Mouse (Mus musculus) cerebellum, postnatal 36 days (tissue): ENCODE results near the gene Bmp2k.
A peak's percentile ranks its signal among the peaks of the same experiment; 100 is the strongest.

Source experiments
- DNase-seq, 2 experiments: peaks; one replicate each; pipeline ENCODE4 v3.0.0; 2021 to 2022; ENCODE audit warnings: mixed read lengths in 2 of 2

Gene Bmp2k

DNA sequence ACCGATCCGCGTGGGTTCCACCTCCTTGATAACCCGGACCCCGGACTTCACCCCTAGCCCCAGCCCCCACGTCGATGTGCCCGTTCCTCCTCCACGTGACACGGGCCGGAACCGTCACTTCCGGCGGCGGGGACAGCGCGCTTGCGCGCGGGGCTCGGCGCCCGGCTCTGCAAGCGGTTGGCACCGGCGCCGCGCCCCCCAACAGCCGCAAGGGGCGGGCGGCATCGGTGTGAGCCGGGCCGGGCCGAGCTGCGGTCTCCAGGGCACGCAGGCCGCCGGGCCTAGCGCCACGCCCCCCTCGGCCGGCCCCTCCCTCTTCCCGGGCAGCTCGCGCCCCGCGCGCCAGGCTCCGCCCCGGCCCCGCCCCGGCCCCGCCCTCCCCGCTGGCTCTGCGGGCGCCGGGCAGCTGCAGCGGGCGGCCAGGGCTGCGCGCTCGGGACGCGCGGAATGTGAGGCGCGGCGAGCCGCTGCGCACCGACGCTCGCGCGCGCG is at the start of gene Bmp2k:
Gene Bmp2k (plus strand): TSS at position 380 of the 492 bp plus-strand sequence.
- DNase-seq = peak; percentile 80 to 82

DNA sequence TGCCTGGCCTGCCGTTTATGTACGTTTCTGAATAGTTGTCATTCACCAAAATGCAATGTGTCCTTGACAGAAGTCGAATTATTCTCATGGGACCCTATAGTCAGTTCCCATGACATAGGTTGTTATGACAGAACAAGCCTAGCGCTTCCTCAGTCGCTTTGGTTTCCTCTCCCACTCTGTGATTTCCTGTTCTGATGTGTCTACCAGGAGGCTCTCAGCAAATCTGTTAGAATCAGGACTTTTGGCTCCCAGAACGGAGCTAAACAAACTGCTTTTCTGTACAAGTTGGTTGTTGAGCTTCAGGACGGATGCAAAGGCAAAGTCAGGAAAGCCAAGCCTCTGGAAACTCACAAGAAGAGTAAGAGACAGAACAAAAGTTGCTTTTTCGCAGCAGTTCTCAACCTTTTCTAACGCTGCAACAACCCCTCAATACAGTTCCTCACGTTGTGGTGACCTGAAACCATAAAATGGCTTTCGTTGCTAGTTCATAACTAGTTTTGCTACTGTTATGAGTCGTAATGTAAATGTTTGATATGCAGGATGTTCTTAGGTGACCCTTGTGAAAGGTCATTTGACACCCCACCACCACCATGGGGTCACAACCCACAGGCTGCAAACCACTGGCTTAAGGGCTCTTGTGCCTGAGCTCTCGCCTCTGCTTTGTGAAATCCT is 48.5 kb upstream of the Bmp2k start:
- DNase-seq = no peak

DNA sequence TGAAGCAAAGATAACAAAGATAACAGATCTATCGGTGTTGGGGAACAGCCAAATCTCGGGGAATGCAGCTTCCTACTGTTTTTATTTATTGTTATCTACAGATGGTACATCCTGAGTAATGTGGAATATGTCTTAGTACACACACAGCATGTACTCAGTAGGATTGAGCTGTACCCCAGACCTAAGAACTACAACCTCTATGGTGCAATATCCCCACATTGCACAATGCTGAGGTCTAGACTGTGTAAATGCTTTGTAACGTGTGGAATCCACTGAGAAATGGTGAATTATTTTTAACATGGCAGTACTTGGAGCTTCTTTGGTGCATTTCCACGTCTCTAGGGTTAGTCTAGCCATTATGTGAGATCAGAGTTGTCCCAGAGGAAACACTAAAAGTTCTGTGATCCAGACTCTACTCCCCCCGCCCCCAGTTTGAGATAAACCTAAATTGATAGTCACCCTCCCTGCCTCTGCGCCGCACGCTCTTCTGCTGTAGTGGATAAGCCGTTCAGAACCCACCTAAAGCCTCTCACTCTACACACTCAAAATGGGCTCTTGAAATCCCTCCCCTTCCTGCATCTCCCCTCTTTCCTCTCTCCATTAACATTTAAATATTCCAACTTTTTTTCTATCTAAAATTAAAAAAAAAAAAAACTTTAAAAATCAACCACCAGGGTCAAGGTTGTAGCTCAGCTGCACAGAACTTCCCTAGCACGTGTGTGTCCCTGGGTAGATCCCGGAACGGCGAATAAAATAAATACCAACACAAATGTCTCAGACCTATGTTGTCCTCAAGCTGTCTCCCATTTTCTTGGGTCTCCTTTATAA is 47.4 kb upstream of the Bmp2k start:
- DNase-seq = no peak

DNA sequence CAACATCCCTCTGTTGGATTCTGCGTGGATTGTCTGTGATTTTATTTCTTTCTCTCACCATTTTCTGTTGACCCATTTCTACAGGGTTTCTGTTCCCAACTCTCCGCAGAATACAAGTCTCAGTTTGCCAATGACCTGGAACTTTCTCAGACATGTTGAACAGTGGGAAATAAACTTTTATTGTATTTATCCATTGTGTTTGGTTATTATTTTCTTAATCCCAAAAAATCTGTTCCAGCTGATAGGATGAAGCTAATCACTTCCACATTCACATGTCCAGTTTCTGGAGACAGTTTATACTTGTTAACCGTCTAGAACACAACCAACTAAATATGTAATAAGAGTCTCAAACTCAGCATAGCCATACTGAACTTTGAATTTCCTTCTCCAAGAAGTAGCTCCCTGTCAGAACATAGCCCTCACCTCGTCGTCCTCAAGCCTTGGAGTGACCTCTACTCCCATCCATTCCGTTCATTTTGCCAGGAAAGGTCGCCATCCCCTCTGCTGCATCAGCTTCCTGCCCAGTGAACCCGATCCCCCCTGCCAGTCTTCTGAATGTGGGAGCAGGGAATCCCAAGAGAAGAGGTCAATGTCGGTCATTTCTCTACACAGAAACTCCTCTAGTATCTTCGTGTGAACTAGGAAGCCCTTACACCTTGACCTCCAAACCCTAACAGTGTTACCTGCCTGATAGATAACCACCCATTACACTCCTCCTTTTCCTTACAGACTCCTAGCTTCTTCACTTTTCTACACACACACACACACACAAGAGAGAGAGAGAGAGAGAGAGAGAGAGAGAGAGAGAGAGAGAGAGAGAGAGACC is 46.6 kb upstream of the Bmp2k start:
- DNase-seq = no peak

DNA sequence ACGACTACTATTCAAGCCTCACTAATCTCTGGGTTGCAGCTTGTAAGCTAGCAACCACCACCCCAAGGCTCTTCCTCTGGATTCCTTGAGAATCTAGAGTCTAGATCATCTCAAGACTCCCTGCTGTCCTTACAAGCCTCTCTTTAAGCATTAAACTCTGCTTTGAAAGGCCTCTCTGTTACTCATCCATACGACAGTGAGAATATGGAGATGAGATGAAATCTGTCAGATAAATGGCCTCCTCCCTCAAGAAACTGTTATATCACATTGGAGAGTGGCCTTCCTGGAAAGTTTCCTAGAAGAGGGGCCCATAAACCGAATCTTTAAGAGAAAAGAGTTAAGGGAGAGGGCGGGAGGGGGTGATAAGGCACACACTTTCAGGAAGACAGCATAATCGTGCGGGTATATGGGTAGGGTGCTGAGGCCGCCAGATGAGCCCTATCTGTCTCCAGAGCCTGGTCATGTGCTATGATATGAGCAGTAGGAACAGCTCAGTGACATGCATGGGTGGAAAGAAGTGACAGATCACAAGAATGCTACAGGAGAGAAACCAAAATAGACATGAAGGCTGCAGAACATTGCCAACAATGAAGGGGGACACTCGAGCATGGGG is 45.9 kb upstream of the Bmp2k start:
- DNase-seq = no peak

DNA sequence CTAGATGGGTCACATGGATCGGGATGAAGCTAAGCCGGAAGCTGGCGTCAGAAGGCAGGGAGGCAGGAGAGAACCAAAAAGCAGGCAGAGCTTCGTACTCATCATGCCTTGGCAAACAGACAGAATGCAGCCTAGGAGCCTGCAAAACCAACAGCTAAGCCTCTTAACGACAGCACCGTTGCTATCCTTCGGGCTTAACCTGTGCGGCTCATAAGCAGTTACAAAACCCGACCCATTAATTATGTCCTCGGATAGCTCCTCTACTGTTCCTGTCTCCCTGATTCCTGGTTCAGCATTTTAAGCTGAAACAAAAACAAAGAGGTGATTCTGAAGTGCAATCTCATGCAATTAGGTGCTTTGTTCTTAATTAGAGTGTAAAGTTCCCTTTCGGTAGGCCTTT is 43.4 kb upstream of the Bmp2k start:
- DNase-seq = no peak

DNA sequence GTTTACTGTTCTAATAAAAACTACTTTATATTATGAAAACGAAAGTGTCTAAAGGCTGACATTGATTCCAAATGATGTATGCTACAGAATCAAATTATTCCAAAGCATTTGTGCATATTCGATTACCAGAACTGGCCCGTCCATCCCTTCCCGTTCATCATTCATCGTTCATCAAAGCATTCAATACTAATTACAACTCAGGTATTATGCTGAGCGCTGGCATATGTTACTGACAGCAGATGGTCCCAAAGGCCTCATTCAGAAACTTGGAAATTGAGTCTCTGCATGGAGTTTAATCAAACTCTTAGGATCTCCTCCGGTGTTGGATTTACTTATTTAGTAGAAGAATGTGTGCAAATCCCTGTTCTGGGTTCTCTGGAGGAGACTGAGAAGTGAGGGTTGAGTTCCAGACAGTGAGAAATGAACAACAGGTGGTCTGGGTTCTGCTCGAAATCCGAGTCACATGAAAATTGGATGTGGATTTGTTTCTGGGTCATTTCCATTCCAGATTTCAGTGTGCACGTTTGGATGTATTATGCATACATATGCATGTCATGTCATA is 42.9 kb upstream of the Bmp2k start:
- DNase-seq = no peak

DNA sequence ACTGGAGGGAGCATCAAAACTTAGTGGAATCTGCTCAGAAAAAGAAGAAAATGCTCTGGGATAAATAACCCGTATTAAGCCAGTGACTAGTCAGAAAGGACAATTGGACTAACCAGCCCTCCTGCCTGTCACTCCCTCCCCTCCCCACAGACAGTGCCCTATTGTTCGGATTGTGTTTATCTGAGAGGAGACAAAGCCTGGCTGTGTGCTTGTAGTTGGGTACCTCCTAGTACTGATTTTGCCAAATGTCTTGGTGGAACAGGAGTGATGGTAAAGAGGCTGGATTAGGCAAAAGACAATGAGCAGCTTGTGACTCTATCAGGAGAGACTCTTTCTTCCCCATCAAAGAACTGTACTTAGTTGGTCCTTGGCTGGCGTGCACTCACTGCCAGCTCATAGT is 40.6 kb upstream of the Bmp2k start:
- no peak for DNase-seq

DNA sequence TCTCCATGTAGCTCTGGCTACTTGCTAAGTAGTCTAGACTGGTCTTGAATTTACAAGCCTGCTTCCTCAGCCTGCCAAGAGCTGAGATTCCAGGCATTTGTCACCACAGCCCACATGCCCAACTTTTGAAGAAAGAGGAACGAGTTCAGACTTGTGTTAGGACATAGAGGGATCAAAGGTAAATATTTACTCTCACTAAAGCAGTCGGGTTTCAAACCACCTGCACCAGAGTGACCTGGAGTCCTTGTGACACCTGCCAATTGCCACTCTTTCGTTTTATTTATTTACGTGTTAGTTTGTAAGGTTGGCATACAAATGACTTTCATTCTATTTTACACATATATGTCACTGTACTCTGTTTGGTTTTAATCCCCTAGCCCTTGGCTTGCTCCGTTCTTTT is 36.4 kb upstream of the Bmp2k start:
- no peak for DNase-seq

DNA sequence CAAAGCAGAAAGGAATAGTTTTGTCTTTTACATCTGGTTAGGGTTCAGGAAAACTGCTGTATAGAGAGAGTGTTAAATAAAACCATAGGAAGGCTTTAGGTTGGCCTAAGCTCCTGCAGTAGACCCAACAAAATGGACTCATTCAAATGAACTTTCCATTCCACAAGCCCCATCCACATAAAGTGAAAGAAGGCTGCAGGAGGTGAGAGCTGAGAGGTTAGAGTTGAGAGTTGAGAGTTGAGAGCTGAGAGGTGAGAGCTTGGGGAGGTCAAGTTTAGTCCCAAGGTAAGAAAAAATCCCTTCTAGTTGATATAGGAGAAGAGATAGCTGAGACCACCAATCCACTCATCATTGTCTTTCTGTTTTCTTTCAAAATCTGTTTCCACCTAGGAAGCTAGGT is 35.6 kb upstream of the Bmp2k start:
- no peak for DNase-seq

DNA sequence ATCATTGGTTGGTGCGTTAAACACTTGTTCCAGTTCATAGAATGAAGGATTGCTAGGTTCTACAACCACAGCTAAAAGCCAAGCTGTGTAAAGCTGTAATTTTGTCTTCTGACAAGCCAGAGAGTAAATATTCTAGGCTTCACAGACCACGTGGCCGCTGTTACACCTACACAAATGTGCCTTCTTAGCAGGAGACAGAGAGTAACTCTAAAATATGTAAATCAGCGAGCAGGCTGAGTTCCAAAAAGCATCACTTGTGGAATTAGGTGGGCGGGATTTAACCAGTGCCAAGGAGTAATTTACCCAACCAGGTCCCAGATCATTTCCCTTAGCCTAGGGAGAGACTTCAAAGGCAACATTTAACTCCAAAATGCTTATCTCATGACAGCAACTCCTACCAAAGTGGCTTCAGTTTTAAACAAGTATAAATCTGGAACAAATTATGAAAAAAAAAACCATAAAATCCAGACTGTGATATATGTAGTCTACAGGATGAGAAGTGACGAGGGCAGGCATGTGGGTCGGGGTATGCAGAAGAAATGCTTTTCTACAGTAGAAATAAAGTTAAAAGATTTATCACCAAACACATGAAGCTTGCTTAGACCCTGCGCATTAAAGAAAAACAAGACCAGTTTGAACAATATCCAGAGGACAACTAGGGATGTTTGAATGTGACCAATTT is 35.1 kb upstream of the Bmp2k start:
- DNase-seq = no peak

DNA sequence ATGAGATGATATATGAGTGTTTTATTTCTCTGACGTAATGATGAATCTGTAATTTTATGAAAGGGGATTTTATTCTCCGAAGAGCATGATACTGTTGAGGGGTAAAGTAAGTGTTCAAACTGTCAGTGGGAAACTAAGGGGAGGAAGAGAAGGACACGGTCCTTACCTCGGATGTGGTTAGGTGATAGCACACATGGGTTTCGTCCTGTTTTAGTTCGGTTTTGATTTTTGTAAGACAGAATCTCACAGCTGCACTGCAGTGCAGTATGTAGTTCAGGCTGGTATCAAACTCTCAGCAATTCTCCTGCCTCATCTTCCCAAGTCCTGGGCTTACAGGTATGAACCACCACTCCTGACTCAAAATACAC is 34.6 kb upstream of the Bmp2k start:
- no peak for DNase-seq

DNA sequence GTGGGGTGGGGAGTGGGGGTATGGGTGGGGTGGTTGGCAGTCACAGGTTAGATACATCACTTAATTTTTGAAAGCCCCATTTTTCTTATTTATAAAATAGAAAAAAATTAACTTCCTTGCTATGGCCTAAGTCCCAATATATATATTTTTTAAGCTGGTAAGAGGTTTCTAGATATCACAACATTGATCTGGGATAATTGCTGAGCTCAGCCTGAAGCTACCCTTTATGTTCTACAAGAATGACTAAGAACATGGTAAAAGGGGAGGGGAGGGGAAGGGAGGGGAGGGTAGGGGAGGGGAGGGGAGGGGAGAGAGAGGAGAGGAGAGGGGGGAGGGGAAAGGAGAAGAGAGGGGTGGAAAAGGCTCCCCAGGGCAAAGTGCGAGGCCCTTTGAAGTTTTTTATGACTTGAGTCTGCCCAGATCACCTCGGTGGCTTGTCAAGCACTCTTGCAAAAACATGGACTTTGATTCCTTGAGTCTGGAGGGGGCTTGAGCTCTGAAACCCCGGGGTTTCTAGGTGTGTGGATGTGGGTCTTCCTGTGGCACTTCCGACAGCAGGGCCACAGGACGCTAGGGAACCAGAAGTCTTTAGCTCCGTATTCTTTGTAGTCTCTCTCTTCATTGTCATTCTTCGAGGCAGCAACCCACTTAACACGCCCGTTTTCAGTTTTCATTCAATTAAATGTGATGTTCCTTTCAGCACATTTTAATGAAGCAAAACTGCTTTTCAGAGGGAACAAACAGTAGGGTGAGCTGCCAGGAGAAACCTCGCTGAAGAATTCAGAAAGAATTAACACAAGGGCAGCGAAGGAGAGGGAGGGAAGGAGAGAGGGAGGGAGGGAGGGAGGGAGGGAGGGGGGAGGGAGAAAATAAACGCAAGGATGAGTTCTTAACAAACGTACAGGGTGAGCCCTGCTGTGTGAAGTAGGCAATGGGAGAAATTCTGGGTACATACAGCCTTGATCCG is 33.1 kb upstream of the Bmp2k start:
- no peak for DNase-seq

DNA sequence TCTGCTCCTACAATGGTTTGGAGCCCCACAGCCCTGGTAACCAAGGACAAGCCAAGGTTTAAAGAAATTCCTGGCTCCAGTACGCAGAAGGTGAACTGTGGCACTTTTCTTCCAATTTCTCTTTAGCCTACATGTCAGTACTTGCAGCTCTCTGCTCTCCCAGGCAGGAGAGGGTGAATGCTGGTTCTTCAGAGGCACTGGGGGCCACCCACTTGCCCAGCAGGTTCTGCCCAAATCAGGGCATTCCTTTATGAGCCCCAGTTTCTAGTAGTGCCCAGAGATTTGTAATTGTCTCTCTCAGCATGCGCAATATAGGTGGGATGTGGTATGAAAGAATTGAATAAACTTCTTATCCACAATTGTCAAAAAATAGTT is 32.5 kb upstream of the Bmp2k start:
- no peak for DNase-seq

DNA sequence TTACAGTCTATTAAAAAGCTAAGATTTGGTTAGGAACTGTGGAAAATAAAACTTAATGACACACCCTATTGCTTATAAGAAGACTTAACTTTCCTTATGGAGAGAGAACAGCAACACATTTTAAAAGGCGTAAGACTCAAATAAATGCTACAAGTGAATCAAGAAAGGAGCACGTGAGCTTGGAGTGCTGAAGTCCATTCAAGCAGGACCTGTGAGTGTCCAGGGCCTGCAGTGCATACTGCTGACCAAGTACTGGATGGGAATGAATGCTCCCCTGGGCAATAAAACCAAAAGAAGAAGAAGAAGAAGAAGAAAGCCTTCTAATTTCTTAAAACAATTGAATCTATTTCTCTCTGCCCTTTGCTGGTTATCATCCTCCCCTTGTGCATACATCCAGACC is 32.0 kb upstream of the Bmp2k start:
- DNase-seq = no peak

DNA sequence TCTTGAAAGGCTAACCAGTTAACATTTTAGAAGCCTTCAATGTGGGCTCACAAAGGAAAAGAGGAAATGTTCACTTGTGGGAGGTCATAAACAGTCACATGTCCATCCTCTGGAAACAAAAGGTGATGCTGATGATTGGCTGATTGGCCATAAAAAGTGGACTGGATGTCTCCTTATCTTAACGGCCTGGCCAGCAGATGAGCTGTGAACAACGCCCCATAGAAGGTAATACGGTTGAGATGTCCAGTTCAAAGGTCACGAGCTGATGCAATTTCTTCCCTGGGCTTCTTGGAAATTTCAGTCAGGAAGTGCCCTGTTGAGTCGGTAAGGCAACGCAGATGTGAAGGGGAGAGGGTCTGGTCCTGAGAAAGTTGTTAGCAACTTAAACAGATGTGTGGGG is 28.9 kb upstream of the Bmp2k start:
- DNase-seq = no peak

DNA sequence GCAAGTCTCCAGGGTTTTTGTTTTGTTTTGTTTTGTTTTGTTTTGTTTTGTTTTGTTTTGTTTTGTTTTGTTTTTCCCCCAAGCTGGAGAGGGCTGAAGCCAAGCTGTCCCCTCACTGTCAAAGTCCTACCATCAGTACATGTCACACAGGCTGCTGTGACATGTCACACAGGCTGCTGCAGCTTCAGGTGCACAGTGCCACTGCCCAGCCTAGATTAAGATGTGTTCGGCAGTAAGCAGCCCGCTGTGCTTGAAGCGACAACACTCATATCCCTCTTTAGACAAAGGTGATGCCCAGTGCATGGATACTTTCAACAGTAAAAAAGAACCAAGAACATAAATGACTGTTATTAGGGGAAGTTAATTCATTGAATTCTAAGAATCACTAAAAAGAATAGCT is 28.5 kb upstream of the Bmp2k start:
- DNase-seq = no peak

DNA sequence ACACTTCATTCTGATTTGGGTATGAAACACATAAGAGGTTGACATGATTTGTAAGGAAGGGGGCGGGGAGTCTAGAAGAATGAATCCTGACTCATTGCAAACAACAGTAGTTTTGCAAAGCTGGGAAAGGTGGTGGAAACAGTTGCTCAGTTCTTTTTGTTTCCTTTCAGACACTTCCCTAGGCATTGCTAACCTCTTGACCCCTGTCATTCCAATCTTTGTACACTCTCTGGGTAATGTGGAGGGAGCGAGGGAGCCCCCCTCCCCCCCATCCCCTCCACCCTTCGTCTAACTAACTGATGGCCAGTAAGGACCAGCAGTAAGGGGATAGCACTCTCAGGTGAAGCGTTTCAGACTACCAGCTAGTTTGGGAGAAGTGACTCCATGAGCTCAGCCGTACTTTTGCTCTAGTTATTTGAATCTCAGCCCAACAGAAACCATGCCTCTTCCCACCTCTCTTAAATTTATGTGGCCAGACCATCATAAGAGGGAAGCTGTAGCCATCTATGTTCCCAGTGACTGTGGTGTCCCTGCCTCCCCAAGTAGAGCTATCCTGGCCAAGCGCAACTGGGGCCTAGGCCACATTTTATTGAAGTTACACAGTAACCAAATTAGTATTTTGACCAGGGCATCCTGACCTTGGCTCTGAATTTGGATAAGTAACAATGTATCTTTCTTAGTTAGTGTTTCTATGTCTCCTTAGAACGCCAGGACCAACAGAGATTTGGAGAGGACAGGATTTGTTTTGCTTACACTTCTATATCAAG is 27.6 kb upstream of the Bmp2k start:
- DNase-seq = no peak

DNA sequence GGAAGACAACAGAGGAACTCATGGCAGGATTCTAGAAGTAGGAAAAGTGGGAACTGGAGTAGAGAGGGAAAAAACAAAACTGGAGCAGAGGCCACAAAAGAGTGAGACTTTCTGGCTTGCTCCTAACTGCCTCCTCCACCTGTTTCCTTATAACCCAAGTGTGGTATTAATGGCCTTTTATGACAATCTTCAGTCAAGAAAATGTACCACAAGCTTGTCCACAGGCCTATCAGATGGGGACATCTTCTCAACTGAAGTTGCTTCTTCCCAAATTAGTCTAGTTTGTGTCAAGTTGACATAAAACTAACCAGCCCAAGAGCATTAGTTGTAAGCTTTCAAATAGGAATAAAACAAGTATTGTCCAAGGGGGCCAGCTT is 27.0 kb upstream of the Bmp2k start:
- no peak for DNase-seq

DNA sequence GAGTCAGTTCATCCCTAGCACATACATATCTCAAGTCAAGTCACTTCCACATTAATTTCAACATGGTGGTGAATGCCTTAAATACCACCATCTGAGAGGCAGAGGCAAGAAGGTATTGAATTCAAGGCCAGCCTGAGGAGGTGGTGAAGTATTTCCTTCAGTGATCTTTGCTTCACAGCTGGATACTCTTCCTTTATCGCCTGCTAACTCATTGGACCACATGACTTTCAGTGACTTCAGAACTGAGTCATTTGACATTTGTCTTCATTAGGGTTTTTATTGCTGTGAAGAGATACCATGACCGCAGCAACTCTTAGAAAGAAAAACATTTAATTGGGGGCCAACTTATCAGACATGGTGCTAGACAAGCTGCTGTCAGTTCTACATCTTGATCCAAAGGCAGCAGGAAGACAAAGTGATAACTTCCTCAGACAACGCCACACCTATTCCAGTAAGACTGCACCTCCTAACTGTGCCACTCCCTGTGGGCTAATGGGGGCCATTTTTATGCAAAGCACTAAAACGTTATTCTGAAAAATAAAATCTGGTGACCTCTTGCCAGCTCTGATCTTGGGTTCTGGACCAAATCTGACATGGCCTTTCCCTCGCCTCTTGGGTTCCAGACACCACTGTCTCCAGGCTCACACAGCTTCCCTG is 24.9 kb upstream of the Bmp2k start:
- DNase-seq = no peak
